Mouse (Mus musculus) neural tube, embryonic 15.5 days (tissue): Measurements from ENCODE around the gene B3glct. TPM values are rescaled to one million over a fixed set of nuclear protein-coding genes. Genes with fewer than 3 reads are reported as not detected.

Experiments
- ATAC-seq: fragments of 200-750 bp; cut with Nextera tagmentation; 2 replicates; pipeline ENCODE4 v1.8.0; 2017; ENCODE audit warnings: mild to moderate bottlenecking, moderate TSS enrichment, moderate library complexity; ENCODE audit not compliant: low FRiP score
- H3K27ac ChIP-seq: fragments of 300-500 bp; sonication (generic); replicated peaks from 2 replicates; pipeline ENCODE4 v1.5.1; 2015; ENCODE audit warnings: mild to moderate bottlenecking, inconsistent platforms
- H3K27me3 ChIP-seq: fragments of 300-500 bp; sonication (generic); replicated peaks from 2 replicates; pipeline ENCODE4 v1.6.1; 2015; ENCODE audit warnings: inconsistent platforms
- H3K36me3 ChIP-seq: fragments of 300-500 bp; sonication (generic); 2 replicates; pipeline ENCODE4 v1.6.1; 2015; ENCODE audit warnings: inconsistent platforms
- H3K4me1 ChIP-seq: fragments of 300-500 bp; sonication (generic); 2 replicates; pipeline ENCODE4 v1.6.1; 2015; ENCODE audit warnings: inconsistent platforms
- H3K4me2 ChIP-seq: fragments of 300-500 bp; sonication (generic); 2 replicates; pipeline ENCODE4 v1.6.1; 2015; ENCODE audit warnings: inconsistent platforms, mild to moderate bottlenecking, moderate library complexity
- H3K4me3 ChIP-seq: fragments of 300-500 bp; sonication (generic); replicated peaks from 2 replicates; pipeline ENCODE4 v1.5.1; 2015; ENCODE audit warnings: mild to moderate bottlenecking, inconsistent platforms
- H3K9ac ChIP-seq: fragments of 300-500 bp; sonication (generic); replicated peaks from 2 replicates; pipeline ENCODE4 v1.6.1; 2015; ENCODE audit warnings: mild to moderate bottlenecking, inconsistent platforms
- H3K9me3 ChIP-seq: fragments of 300-500 bp; sonication (generic); replicated peaks from 2 replicates; pipeline ENCODE4 v1.6.1; 2016; ENCODE audit warnings: inconsistent platforms
- WGBS: fragments of 180-500 bp; shearing (Covaris S2); methylation state at CpG from one replicate; pipeline ENCODE4 v1.1.7; 2015; ENCODE audit warnings: mixed read lengths; 5-methylcytosine and 5-hydroxymethylcytosine counted together
- polyA plus RNA-seq: library from polyadenylated mRNA; unstranded; fragments of >200 nt; fragmentation: Nextera tagmentation; extraction: Ambion mirVana; gene quantifications from 2 replicates; pipeline ENCODE4 v1.2.1, GENCODE M21; 2015

Gene B3glct
- polyA plus RNA-seq, 1 experiment from 2014 or later, result 14.6 TPM

- Histone ChIP-seq H3K4me2 (no peak overlapping the region), H3K9ac (no peak overlapping the region), H3K4me3 (no peak overlapping the region), H3K27me3 (no peaks in the 10 kb centered on the region), H3K4me1 (peaks cover 11% of the 10 kb centered on the region; the same call in 1 of the 2 replicates), H3K27ac (no peak overlapping the region), H3K36me3 (no peaks in the 10 kb centered on the region), H3K9me3 (no peaks in the 10 kb centered on the region)
- ATAC-seq, result no peak
- WGBS, result 86% methylated on average over 6 of the region's 6 CpGs
Measured at GRCm38 (mm10) chr5:149648895-149649406, 29.1 kb upstream of the B3glct start.

- WGBS, result 70% methylated on average over 14 of the region's 14 CpGs
- Histone ChIP-seq H3K36me3 (no peaks in the 10 kb centered on the region), H3K4me2 (no peak overlapping the region), H3K4me3 (no peak overlapping the region), H3K9ac (no peak overlapping the region), H3K27ac (no peak overlapping the region), H3K27me3 (no peaks in the 10 kb centered on the region), H3K4me1 (peaks cover 11% of the 10 kb centered on the region; the same call in 1 of the 2 replicates), H3K9me3 (no peaks in the 10 kb centered on the region)
- no peak for ATAC-seq
Measured at GRCm38 (mm10) chr5:149649499-149650178, 28.4 kb upstream of the B3glct start.

- no peak overlapping the region for H3K27ac ChIP-seq
- H3K36me3 ChIP-seq, result no peaks in the 10 kb centered on the region
- no peak overlapping the region for H3K4me3 ChIP-seq
- H3K4me1 ChIP-seq, result peaks cover 11% of the 10 kb centered on the region; the same call in 1 of the 2 replicates
- H3K4me2 ChIP-seq, result no peak overlapping the region
- no peaks in the 10 kb centered on the region for H3K9me3 ChIP-seq
- ATAC-seq, result no peak
- no peak overlapping the region for H3K9ac ChIP-seq
- no peaks in the 10 kb centered on the region for H3K27me3 ChIP-seq
- WGBS, result 61% methylated on average over 4 of the region's 4 CpGs
Measured at GRCm38 (mm10) chr5:149650179-149650553, 27.9 kb upstream of the B3glct start.

- Histone ChIP-seq H3K4me1 (no peaks in the 10 kb centered on the region), H3K27me3 (no peaks in the 10 kb centered on the region), H3K4me3 (no peak overlapping the region), H3K9ac (no peak overlapping the region), H3K9me3 (no peaks in the 10 kb centered on the region), H3K27ac (no peak overlapping the region), H3K36me3 (no peaks in the 10 kb centered on the region), H3K4me2 (no peak overlapping the region)
- WGBS, result 83% methylated on average over 9 of the region's 9 CpGs
- no peak for ATAC-seq
Measured at GRCm38 (mm10) chr5:149655636-149656035, 22.4 kb upstream of the B3glct start.

- no peaks in the 10 kb centered on the region for H3K36me3 ChIP-seq
- no peak overlapping the region for H3K27ac ChIP-seq
- ATAC-seq, result no peak
- H3K4me2 ChIP-seq, result no peak overlapping the region
- WGBS, result 57% methylated on average over 3 of the region's 3 CpGs
- no peaks in the 10 kb centered on the region for H3K9me3 ChIP-seq
- no peaks in the 10 kb centered on the region for H3K4me1 ChIP-seq
- H3K4me3 ChIP-seq, result no peak overlapping the region
- no peak overlapping the region for H3K9ac ChIP-seq
- H3K27me3 ChIP-seq, result no peaks in the 10 kb centered on the region
Measured at GRCm38 (mm10) chr5:149658022-149658421, 20.0 kb upstream of the B3glct start.

- no peaks in the 10 kb centered on the region for H3K4me1 ChIP-seq
- H3K9ac ChIP-seq, result no peak overlapping the region
- no peaks in the 10 kb centered on the region for H3K27me3 ChIP-seq
- 73% methylated on average over 9 of the region's 9 CpGs for WGBS
- no peak overlapping the region for H3K4me2 ChIP-seq
- no peak for ATAC-seq
- no peaks in the 10 kb centered on the region for H3K9me3 ChIP-seq
- no peak overlapping the region for H3K27ac ChIP-seq
- H3K36me3 ChIP-seq, result no peaks in the 10 kb centered on the region
- no peak overlapping the region for H3K4me3 ChIP-seq
Measured at GRCm38 (mm10) chr5:149658741-149659413, 19.2 kb upstream of the B3glct start.

- no peaks in the 10 kb centered on the region for H3K4me1 ChIP-seq
- H3K36me3 ChIP-seq, result no peaks in the 10 kb centered on the region
- 57% methylated on average over 8 of the region's 9 CpGs for WGBS
- no peaks in the 10 kb centered on the region for H3K27me3 ChIP-seq
- no peak overlapping the region for H3K9ac ChIP-seq
- ATAC-seq, result no peak
- no peak overlapping the region for H3K27ac ChIP-seq
- H3K9me3 ChIP-seq, result no peaks in the 10 kb centered on the region
- H3K4me2 ChIP-seq, result no peak overlapping the region
- H3K4me3 ChIP-seq, result no peak overlapping the region
Measured at GRCm38 (mm10) chr5:149659414-149659780, 18.6 kb upstream of the B3glct start.

- H3K9ac ChIP-seq, result no peak overlapping the region
- no peaks in the 10 kb centered on the region for H3K4me1 ChIP-seq
- no peak for ATAC-seq
- H3K4me3 ChIP-seq, result no peak overlapping the region
- no peak overlapping the region for H3K4me2 ChIP-seq
- H3K9me3 ChIP-seq, result no peaks in the 10 kb centered on the region
- no peaks in the 10 kb centered on the region for H3K27me3 ChIP-seq
- H3K36me3 ChIP-seq, result no peaks in the 10 kb centered on the region
- no peak overlapping the region for H3K27ac ChIP-seq
- 91% methylated on average over 6 of the region's 6 CpGs for WGBS
Measured at GRCm38 (mm10) chr5:149661428-149661827, 16.6 kb upstream of the B3glct start.

- 91% methylated on average over 6 of the region's 6 CpGs for WGBS
- H3K27me3 ChIP-seq, result no peaks in the 10 kb centered on the region
- H3K36me3 ChIP-seq, result no peaks in the 10 kb centered on the region
- no peak overlapping the region for H3K9ac ChIP-seq
- no peak overlapping the region for H3K4me2 ChIP-seq
- H3K27ac ChIP-seq, result no peak overlapping the region
- H3K4me3 ChIP-seq, result no peak overlapping the region
- no peak for ATAC-seq
- no peaks in the 10 kb centered on the region for H3K4me1 ChIP-seq
- H3K9me3 ChIP-seq, result no peaks in the 10 kb centered on the region
Measured at GRCm38 (mm10) chr5:149662980-149663379, 15.1 kb upstream of the B3glct start.

GRCm38 (mm10) chr5:149663417-149663816 is 14.6 kb upstream of the B3glct start:
- H3K4me2 ChIP-seq, result no peak overlapping the region
- H3K9me3 ChIP-seq, result no peaks in the 10 kb centered on the region
- 91% methylated on average over 5 of the region's 5 CpGs for WGBS
- H3K36me3 ChIP-seq, result no peaks in the 10 kb centered on the region
- H3K4me1 ChIP-seq, result no peaks in the 10 kb centered on the region
- no peak for ATAC-seq
- H3K27me3 ChIP-seq, result no peaks in the 10 kb centered on the region
- H3K27ac ChIP-seq, result no peak overlapping the region
- no peak overlapping the region for H3K4me3 ChIP-seq
- no peak overlapping the region for H3K9ac ChIP-seq

GRCm38 (mm10) chr5:149677196-149677595 is 834 bp upstream of the B3glct start:
- Histone ChIP-seq H3K9ac (no peak overlapping the region), H3K36me3 (no peaks in the 10 kb centered on the region), H3K27ac (no peak overlapping the region), H3K4me1 (peaks cover 14% of the 10 kb centered on the region), H3K9me3 (no peaks in the 10 kb centered on the region), H3K27me3 (no peaks in the 10 kb centered on the region), H3K4me3 (no peak overlapping the region), H3K4me2 (no peak overlapping the region)
- WGBS, result 96% methylated on average over 3 of the region's 3 CpGs
- no peak for ATAC-seq

GRCm38 (mm10) chr5:149678990-149679348 is 939 bp downstream of the B3glct start:
- Histone ChIP-seq H3K4me2 (peak overlapping the region; percentile 98), H3K36me3 (no peaks in the 10 kb centered on the region), H3K9me3 (no peaks in the 10 kb centered on the region), H3K27me3 (no peaks in the 10 kb centered on the region), H3K9ac (peak overlapping the region; percentile 68), H3K27ac (no peak overlapping the region), H3K4me1 (peaks cover 14% of the 10 kb centered on the region), H3K4me3 (peak overlapping the region; percentile 78)
- WGBS, result under 1% methylated on average over 15 of the region's 15 CpGs
- ATAC-seq, result peak; percentile 55
